Comparison of ENCODE assay signal across 8 mouse cellular contexts in the genomic region with DNA sequence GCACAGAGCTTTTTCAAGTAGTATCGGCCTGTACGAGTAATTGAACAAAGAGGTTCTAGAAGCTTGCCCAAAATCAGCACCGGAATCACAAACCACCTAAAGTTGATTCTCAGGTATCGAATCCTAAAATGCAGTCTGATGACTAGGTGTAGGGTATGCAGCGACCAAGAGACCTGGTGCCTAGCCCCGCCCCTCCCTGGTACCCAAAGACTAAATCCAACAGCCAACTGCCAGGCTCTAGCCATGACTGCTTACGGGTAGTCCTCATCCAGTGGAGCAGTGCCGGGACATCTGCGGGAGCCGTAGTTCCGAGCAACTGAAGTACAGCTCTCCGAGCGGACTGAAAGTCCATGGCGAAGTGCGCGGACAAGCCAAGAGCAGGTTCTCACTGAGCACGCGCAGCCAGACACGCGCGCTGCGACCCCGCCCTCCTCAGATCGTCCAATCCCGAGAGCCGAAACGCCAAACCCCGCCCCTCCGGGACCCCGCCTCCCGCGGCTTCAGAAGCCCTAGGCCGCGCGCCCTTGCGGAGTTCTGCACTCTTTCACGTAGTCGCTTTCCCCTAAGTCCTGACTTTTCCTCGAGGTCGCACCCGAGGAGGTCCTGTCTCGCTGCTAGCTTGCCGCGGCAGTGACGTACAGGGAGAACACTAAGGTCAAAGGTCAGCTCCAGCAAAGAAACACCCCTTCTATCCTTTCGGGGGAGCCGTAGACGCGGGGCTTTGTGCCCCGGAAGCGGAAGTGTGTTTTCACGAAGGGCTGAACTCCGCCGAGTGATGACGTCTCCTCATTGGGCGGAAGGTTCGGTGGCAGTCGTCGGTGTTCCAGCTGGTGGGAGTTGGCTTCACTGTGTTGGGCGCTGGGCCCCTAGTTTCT. TPM values are rescaled to one million over a fixed set of nuclear protein-coding genes. Genes with fewer than 3 reads are reported as not detected.
DNase-seq lines count a peak whose midpoint lies in the region; ATAC-seq lines count a peak whose summit lies in the region.
"Not testable (repeated sequence)": the region's sequence is repeated elsewhere in the genome, so short reads cannot be mapped to it uniquely, and the experiment has no call there.

A gene (minus strand): TSS at position 385 of the 875 bp plus-strand sequence.
A gene (plus strand): TSS at position 537 of the 875 bp plus-strand sequence.

- under 1% methylated on average over 59 of the region's 60 CpGs for WGBS in heart, embryonic 14.5 days
- under 1% methylated on average over 60 of the region's 60 CpGs for WGBS in liver, embryonic 13.5 days (ENCODE audit: insufficient replicate concordance)
- WGBS in stomach, embryonic 16.5 days = under 1% methylated on average over 60 of the region's 60 CpGs

- H3K4me1 ChIP-seq in brown adipose tissue, adult 24 weeks (ENCODE audit: control insufficient read depth, insufficient read depth, insufficient read length, low read length); heart, embryonic 14.5 days (ENCODE audit: control insufficient read depth in 2 of 2, insufficient read depth in 2 of 2, low read length in 2 of 2); stomach, embryonic 16.5 days (ENCODE audit: control insufficient read depth, insufficient read depth, low read length): not testable (repeated sequence)
- peaks cover 15% of the 10 kb centered on the region for H3K4me1 ChIP-seq in liver, embryonic 13.5 days (replicated peaks)

- peak within 1 kb of the TSS; percentile 83 for H3K4me3 ChIP-seq in brown adipose tissue, adult 24 weeks (ENCODE audit: insufficient read depth, low read depth, low read length)
- H3K4me3 ChIP-seq in heart, embryonic 14.5 days (ENCODE audit: control insufficient read depth in 1 of 2, insufficient read depth in 1 of 2, low read depth in 1 of 2, low read length in 2 of 2) = peak within 1 kb of the TSS; percentile 62 to 96
- H3K4me3 ChIP-seq in liver, embryonic 13.5 days (replicated peaks) = peak within 1 kb of the TSS; percentile 85
- peak within 1 kb of the TSS; percentile 66 for H3K4me3 ChIP-seq in stomach, embryonic 16.5 days (replicated peaks; ENCODE audit: low read length)

- not testable (repeated sequence) for H3K36me3 ChIP-seq in heart, embryonic 14.5 days (ENCODE audit: control insufficient read depth, insufficient read depth, low read length); liver, embryonic 13.5 days; stomach, embryonic 16.5 days (ENCODE audit: control insufficient read depth, insufficient read depth, low read length)

- ATAC-seq in heart, embryonic 14.5 days (ENCODE audit: insufficient number of reproducible peaks, insufficient read depth, low FRiP score, low read depth) = peak; percentile 98
- ATAC-seq in liver, embryonic 13.5 days (ENCODE audit: low read depth) = peak; percentile 96
- ATAC-seq in stomach, embryonic 16.5 days (ENCODE audit: insufficient read depth, low FRiP score) = peak; percentile 99

- H3K4me2 ChIP-seq in heart, embryonic 14.5 days (ENCODE audit: low read length) = peak within 1 kb of the TSS; percentile 71
- peak within 1 kb of the TSS; percentile 74 for H3K4me2 ChIP-seq in liver, embryonic 13.5 days
- peak within 1 kb of the TSS; percentile 60 for H3K4me2 ChIP-seq in stomach, embryonic 16.5 days (ENCODE audit: low read depth, low read length)

- H3K27me3 ChIP-seq in heart, embryonic 14.5 days (ENCODE audit: control insufficient read depth, insufficient read depth, low read length); liver, embryonic 13.5 days; stomach, embryonic 16.5 days (ENCODE audit: control insufficient read depth, insufficient read depth, low read length): not testable (repeated sequence)

- H3K9ac ChIP-seq in heart, embryonic 14.5 days (ENCODE audit: low read length) = peak within 1 kb of the TSS; percentile 82
- H3K9ac ChIP-seq in liver, embryonic 13.5 days = peak within 1 kb of the TSS; percentile 90
- H3K9ac ChIP-seq in stomach, embryonic 16.5 days (ENCODE audit: low read length) = peak within 1 kb of the TSS; percentile 85

- H3K9me3 ChIP-seq in heart, embryonic 14.5 days (ENCODE audit: control insufficient read depth, low read length); liver, embryonic 13.5 days (replicated peaks); stomach, embryonic 16.5 days (replicated peaks; ENCODE audit: control insufficient read depth, low read length): not testable (repeated sequence)

- H3K27ac ChIP-seq in brown adipose tissue, adult 24 weeks (replicated peaks; ENCODE audit: low read depth, low read length) = peak within 1 kb of the TSS; percentile 97
- H3K27ac ChIP-seq in heart, embryonic 14.5 days (replicated peaks in 1 of 2; ENCODE audit: control insufficient read depth in 1 of 2, insufficient read depth in 1 of 2, low read depth in 2 of 2, low read length in 2 of 2) = peak within 1 kb of the TSS; percentile 85 to 95
- H3K27ac ChIP-seq in liver, embryonic 13.5 days = peak within 1 kb of the TSS; percentile 90
- peak within 1 kb of the TSS; percentile 90 for H3K27ac ChIP-seq in stomach, embryonic 16.5 days (ENCODE audit: low read length)

- DNase-seq in CD4-positive, CD25-positive, alpha-beta regulatory T cell, adult 2 months (ENCODE audit: low read depth, low spot score) = peak; percentile 96
- peak; percentile 86 for DNase-seq in fibroblast of lung, adult 2 months (ENCODE audit: low read depth)
- DNase-seq in kidney, postnatal 14 days = peak; percentile 97
- DNase-seq in liver, embryonic 13.5 days = peak; percentile 97
- DNase-seq in neural tube, embryonic 10.5 days (ENCODE audit: extremely low spot score, low spot score) = peak; percentile 98

RNA-seq across cellular contexts. Expression of the first gene that starts in this region (rescaled TPM):
- 9.1 and 11.2 TPM in 2 replicates for polyA plus RNA-seq in brown adipose tissue, adult 24 weeks (2012; ENCODE audit: insufficient read depth, insufficient read length, missing spikeins)
- polyA plus RNA-seq in heart, embryonic 14.5 days (2014; fragmentation: Nextera tagmentation; extraction: Ambion mirVana) = 22.5 and 25.4 TPM in 2 replicates
- 30.6 and 32.9 TPM in 2 replicates for polyA plus RNA-seq in liver, embryonic 13.5 days (2015; fragmentation: Nextera tagmentation; extraction: Ambion mirVana)
- polyA plus RNA-seq in stomach, embryonic 16.5 days (2015; fragmentation: Nextera tagmentation; extraction: Ambion mirVana) = 25.8 and 32.9 TPM in 2 replicates

RNA-seq across cellular contexts. Expression of the second gene that starts in this region (rescaled TPM):
- 82.3 and 86.5 TPM in 2 replicates for polyA plus RNA-seq in brown adipose tissue, adult 24 weeks (2012; ENCODE audit: insufficient read depth, insufficient read length, missing spikeins)
- polyA plus RNA-seq in heart, embryonic 14.5 days (2014; fragmentation: Nextera tagmentation; extraction: Ambion mirVana) = 135 and 136 TPM in 2 replicates
- polyA plus RNA-seq in liver, embryonic 13.5 days (2015; fragmentation: Nextera tagmentation; extraction: Ambion mirVana) = 94.7 and 121 TPM in 2 replicates
- 184 and 189 TPM in 2 replicates for polyA plus RNA-seq in stomach, embryonic 16.5 days (2015; fragmentation: Nextera tagmentation; extraction: Ambion mirVana)

Comparison
In these comparisons a context has a peak if more than half of its experiments do, and no peak if none do; other contexts are left out.
1. Peak in every context shown above with its lines: DNase-seq, ATAC-seq, H3K4me3 ChIP-seq and H3K27ac ChIP-seq.